Mouse (Mus musculus) erythroblast, embryonic 14.5 days (primary cell): ENCODE data around the gene H2afy2. TPM values are rescaled to one million over a fixed set of nuclear protein-coding genes. Genes with fewer than 3 reads are reported as not detected.

Source experiments
- H3K27me3 ChIP-seq: 2 replicates; pipeline ENCODE4 v1.6.1; 2012; ENCODE audit warnings: inconsistent platforms; ENCODE audit not compliant: control insufficient read depth
- H3K36me3 ChIP-seq: 2 replicates; pipeline ENCODE4 v1.6.1; 2012; ENCODE audit warnings: mild to moderate bottlenecking, inconsistent platforms; ENCODE audit not compliant: control insufficient read depth
- H3K4me1 ChIP-seq: 2 replicates; pipeline ENCODE4 v1.6.1; 2012; ENCODE audit warnings: inconsistent platforms; ENCODE audit not compliant: control insufficient read depth
- H3K4me3 ChIP-seq: replicated peaks from 2 replicates; pipeline ENCODE3; 2012; ENCODE audit warnings: moderate library complexity, mild to moderate bottlenecking, inconsistent platforms
- H3K9me3 ChIP-seq: 2 replicates; pipeline ENCODE4 v1.6.1; 2012; ENCODE audit warnings: low read length, inconsistent platforms, mixed read lengths; ENCODE audit not compliant: control insufficient read depth
- GATA1 ChIP-seq: IDR thresholded peaks from 2 replicates; pipeline ENCODE4 v1.6.1; 2012; ENCODE audit warnings: low read length, inconsistent platforms, mixed read lengths
- TAL1 ChIP-seq: IDR thresholded peaks from 3 replicates; pipeline ENCODE4 v1.6.1; 2012; ENCODE audit warnings: low read length, inconsistent platforms, mixed read lengths
- polyA plus RNA-seq: library from polyadenylated mRNA; stranded (reverse); fragments of >175 nt; gene quantifications from 2 replicates; pipeline ENCODE4 v1.2.3, GENCODE M21; 2012

H2afy2 gene
- polyA plus RNA-seq, 1 experiment, result not detected

DNA sequence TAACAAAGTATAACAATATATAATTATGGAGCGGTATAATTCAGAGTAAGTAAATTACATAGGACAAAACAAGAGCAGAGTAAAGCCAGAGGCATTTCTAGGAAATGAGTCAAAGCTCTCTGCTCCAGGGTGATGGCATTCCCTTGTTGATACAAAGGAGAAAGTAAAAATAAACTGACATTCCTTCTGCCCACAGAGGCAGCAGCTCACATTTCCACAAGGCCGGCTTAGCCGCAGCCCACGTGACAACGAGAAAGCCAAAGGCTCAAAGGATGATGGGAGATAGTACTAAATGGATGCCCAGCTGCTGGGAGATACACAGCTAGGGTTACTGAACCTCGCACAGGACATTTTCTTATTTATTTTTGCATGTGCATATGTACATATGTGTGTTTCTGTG lies 24.1 kb downstream of the H2afy2 start:
- Histone ChIP-seq H3K4me3 (no peak overlapping the region), H3K9me3 (no peaks in the 10 kb centered on the region), H3K36me3 (no peaks in the 10 kb centered on the region), H3K27me3 (no peaks in the 10 kb centered on the region), H3K4me1 (no peaks in the 10 kb centered on the region)
- no peak for TF ChIP-seq GATA1
- no peak for TF ChIP-seq TAL1

- H3K9me3 ChIP-seq, result no peaks in the 10 kb centered on the region
- TF ChIP-seq TAL1 (no peak), GATA1 (no peak)
- H3K36me3 ChIP-seq, result no peaks in the 10 kb centered on the region
- H3K4me1 ChIP-seq, result no peaks in the 10 kb centered on the region
- H3K4me3 ChIP-seq, result no peak overlapping the region
- H3K27me3 ChIP-seq, result no peaks in the 10 kb centered on the region
These were observed 25.0 kb downstream of the H2afy2 start for GRCm38 (mm10) chr10:61758904-61759303.

DNA sequence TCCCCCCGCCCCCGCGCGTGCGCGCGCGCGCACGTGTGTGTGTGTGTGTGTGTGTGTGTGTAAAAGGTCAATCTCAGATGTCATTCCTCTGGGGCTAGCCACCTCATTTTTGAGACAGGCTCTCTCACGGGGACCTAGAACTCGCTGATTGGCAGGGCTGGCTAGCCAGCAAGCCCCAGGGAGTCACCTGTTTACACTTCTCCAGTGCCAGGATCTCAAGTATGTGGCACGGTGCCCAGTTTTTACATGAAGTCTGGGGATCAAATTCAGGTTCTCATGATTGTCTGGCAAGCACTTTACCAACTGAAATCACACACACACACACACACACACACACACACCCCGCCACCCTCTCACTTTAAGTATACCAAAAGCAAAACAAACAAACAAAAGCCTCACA lies 26.9 kb downstream of the H2afy2 start:
- H3K27me3 ChIP-seq, result no peaks in the 10 kb centered on the region
- H3K4me3 ChIP-seq, result no peak overlapping the region
- no peaks in the 10 kb centered on the region for H3K4me1 ChIP-seq
- no peaks in the 10 kb centered on the region for H3K9me3 ChIP-seq
- H3K36me3 ChIP-seq, result no peaks in the 10 kb centered on the region
- no peak for TF ChIP-seq TAL1
- no peak for TF ChIP-seq GATA1

GRCm38 (mm10) chr10:61753071-61753470 lies 30.9 kb downstream of the H2afy2 start:
- H3K4me3 ChIP-seq, result no peak overlapping the region
- H3K27me3 ChIP-seq, result no peaks in the 10 kb centered on the region
- H3K36me3 ChIP-seq, result no peaks in the 10 kb centered on the region
- no peak for TF ChIP-seq TAL1
- TF ChIP-seq GATA1, result no peak
- no peaks in the 10 kb centered on the region for H3K4me1 ChIP-seq
- no peaks in the 10 kb centered on the region for H3K9me3 ChIP-seq

DNA sequence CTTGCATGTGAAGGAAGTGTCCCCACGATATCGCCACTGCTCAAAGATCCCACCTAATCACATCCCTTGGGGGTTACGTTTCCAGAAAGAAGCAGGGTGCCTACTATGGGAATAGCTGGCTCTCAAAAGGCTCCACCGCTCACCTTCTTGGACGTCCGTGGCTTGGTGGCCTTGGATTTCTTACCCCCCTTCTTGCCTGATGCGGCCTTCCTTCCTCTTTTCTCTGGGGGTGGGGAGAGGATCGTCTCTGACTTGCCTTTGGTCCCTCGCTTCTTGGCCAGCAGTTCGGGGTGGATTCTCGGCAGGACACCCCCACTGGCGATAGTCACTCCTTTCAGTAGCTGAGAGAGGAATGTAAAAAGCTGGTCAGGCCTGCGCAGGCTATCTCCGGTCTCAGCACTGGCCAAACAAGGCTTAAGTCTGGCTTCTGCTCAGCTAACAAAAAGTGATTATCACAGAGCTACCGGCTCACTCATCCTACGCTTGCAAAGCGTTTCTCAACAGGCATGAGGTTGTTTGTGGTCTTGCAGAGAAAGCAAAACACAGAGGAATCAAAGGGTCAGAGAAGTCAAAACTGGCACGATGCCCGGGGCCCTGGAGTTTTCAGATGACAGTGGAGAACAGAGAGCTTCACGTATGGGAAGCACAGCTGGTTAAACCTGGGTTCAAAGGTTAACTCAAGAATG lies 32.3 kb downstream of the H2afy2 start:
- no peaks in the 10 kb centered on the region for H3K27me3 ChIP-seq
- no peaks in the 10 kb centered on the region for H3K4me1 ChIP-seq
- TF ChIP-seq GATA1, result no peak
- no peak for TF ChIP-seq TAL1
- no peak overlapping the region for H3K4me3 ChIP-seq
- H3K9me3 ChIP-seq, result no peaks in the 10 kb centered on the region
- no peaks in the 10 kb centered on the region for H3K36me3 ChIP-seq

GRCm38 (mm10) chr10:61750014-61750413 lies 33.9 kb downstream of the H2afy2 start:
- H3K4me1 ChIP-seq, result no peaks in the 10 kb centered on the region
- no peaks in the 10 kb centered on the region for H3K36me3 ChIP-seq
- TF ChIP-seq TAL1 (no peak), GATA1 (no peak)
- H3K9me3 ChIP-seq, result peaks cover under 1% of the 10 kb centered on the region
- H3K27me3 ChIP-seq, result no peaks in the 10 kb centered on the region
- no peak overlapping the region for H3K4me3 ChIP-seq

GRCm38 (mm10) chr10:61747302-61747701 lies 36.6 kb downstream of the H2afy2 start:
- Histone ChIP-seq H3K9me3 (peaks cover 6% of the 10 kb centered on the region), H3K4me3 (no peak overlapping the region), H3K27me3 (no peaks in the 10 kb centered on the region), H3K4me1 (no peaks in the 10 kb centered on the region), H3K36me3 (no peaks in the 10 kb centered on the region)
- TF ChIP-seq GATA1, result no peak
- TF ChIP-seq TAL1, result no peak

GRCm38 (mm10) chr10:61745133-61745532 lies 38.8 kb downstream of the H2afy2 start:
- Histone ChIP-seq H3K4me3 (no peak overlapping the region), H3K36me3 (no peaks in the 10 kb centered on the region), H3K4me1 (no peaks in the 10 kb centered on the region), H3K27me3 (no peaks in the 10 kb centered on the region), H3K9me3 (peaks cover 6% of the 10 kb centered on the region)
- TF ChIP-seq TAL1, result no peak
- no peak for TF ChIP-seq GATA1

DNA sequence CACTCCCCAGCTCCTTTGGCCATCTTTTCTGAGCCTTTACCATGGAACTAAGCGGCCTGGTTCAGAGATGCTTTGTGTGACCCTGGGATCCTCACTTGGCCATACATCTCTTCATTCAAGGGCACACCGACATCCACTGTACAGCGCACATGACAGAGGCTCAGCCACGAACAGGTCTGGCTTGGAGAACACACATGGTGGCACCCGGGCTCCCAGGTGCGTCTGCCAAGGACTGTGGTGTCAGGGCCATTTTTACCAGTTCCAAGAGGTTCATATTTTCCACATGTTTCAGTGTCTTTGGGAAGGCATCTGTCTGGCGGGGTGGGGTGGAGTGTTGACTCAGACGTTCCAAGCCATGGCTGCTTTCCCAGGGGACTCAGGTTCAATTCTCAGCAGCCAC lies 41.6 kb downstream of the H2afy2 start:
- Histone ChIP-seq H3K9me3 (peaks cover 6% of the 10 kb centered on the region), H3K27me3 (no peaks in the 10 kb centered on the region), H3K36me3 (no peaks in the 10 kb centered on the region), H3K4me1 (no peaks in the 10 kb centered on the region), H3K4me3 (no peak overlapping the region)
- TF ChIP-seq GATA1 (no peak), TAL1 (no peak)

DNA sequence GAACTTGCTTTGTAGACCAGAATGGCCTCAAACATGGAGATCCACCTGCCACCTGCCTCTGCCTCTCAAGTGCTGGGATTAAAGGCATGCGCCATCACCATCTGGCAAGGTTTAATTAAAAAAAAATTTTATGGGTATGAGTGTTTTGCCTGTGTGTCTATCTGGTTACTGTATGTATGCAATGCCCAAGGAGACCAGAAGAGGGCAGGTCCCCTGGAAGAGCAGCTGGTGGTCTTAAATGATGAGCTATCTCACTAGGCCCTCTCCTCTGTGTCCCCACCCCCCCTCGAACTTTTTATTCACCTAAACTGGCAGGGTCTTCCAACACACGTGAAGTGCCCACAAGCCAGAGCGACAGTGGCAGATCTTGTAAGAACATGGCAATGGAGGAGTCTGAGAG lies 42.1 kb downstream of the H2afy2 start:
- H3K9me3 ChIP-seq, result peaks cover 6% of the 10 kb centered on the region
- TF ChIP-seq GATA1, result no peak
- TF ChIP-seq TAL1, result no peak
- H3K4me3 ChIP-seq, result no peak overlapping the region
- no peaks in the 10 kb centered on the region for H3K4me1 ChIP-seq
- no peaks in the 10 kb centered on the region for H3K27me3 ChIP-seq
- H3K36me3 ChIP-seq, result no peaks in the 10 kb centered on the region
